Mouse (Mus musculus): ENCODE data around the gene Gm4302.
"Not testable (repeated sequence)": the region's sequence is repeated elsewhere in the genome, so short reads cannot be mapped to it uniquely, and the experiment has no call there.

Gm4302 gene

GRCm38 (mm10) chr10:100340536-100340935, at the start of gene Gm4302:
TSS of gene Gm4302 (plus strand) at chr10:100340836.
- DNase-seq = not testable (repeated sequence)

GRCm38 (mm10) chr10:100296105-100296504, 44.5 kb upstream of the Gm4302 start:
- DNase-seq = no peak

- not testable (repeated sequence) for DNase-seq
Observed at GRCm38 (mm10) chr10:100300106-100300505, 40.5 kb upstream of the Gm4302 start.

- not testable (repeated sequence) for DNase-seq
Observed at GRCm38 (mm10) chr10:100335376-100335775, 5.3 kb upstream of the Gm4302 start, which contains the start of gene Gm4301. TSS of gene Gm4301 (plus strand) at chr10:100335676.

GRCm38 (mm10) chr10:100345672-100346071, 5.0 kb downstream of the Gm4302 start, which contains the start of gene Gm4303:
TSS of gene Gm4303 (plus strand) at chr10:100345972.
- not testable (repeated sequence) for DNase-seq

- DNase-seq = not testable (repeated sequence)
Observed at GRCm38 (mm10) chr10:100350793-100351192, 10.2 kb downstream of the Gm4302 start, which contains the start of gene Gm4305. TSS of gene Gm4305 (plus strand) at chr10:100351093.

- DNase-seq = peak; percentile 0
Observed at GRCm38 (mm10) chr10:100356841-100357240, 16.2 kb downstream of the Gm4302 start.

GRCm38 (mm10) chr10:100361038-100361437, 20.4 kb downstream of the Gm4302 start, which contains the start of gene Gm4307:
TSS of gene Gm4307 (plus strand) at chr10:100361338.
- not testable (repeated sequence) for DNase-seq

GRCm38 (mm10) chr10:100382460-100382859, 41.8 kb downstream of the Gm4302 start, which contains the start of gene Gm4312:
TSS of gene Gm4312 (minus strand) at chr10:100382560.
- not testable (repeated sequence) for DNase-seq

All from lung, postnatal 36 days (tissue).